Mouse (Mus musculus): ENCODE data around the gene Slc30a1.

DNA sequence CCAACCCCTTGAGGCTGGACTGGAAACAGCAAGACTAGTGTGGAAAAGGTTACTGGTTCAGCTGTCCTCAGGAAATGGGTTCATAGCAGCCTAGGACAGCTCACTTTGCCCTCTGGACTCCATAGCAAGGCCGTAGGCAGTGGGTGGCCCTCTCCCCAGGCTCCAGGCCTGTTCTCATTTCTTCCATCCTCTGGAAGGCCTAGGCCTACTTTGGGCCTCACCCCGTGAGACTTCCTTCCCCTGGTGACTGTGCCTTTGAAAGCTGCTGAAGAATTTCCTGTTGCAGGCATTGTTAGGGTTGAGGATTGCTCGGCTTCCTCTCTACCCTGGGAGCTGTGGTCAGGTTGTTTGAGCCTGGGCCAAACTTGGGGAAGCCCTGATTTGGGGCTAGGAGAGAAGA is 48.5 kb downstream of the Slc30a1 start:
- no peak for TF ChIP-seq CTCF (IDR thresholded peaks at IDR 0.05; ENCODE audit: low read depth, low read length)
- no peak for TF ChIP-seq TAL1 (conservative IDR thresholded peaks at IDR 0.05; ENCODE audit: low read depth, low read length)
- no peak for TF ChIP-seq POLR2AphosphoS5 (IDR thresholded peaks at IDR 0.05; ENCODE audit: insufficient replicate concordance, low read depth, low read length)
- no peak for TF ChIP-seq GATA1 (IDR thresholded peaks at IDR 0.05; ENCODE audit: borderline replicate concordance, low read length)
- TF ChIP-seq GATA2 (IDR thresholded peaks at IDR 0.05; ENCODE audit: borderline replicate concordance, low read depth, low read length), result no peak
